Mouse (Mus musculus) gastrocnemius, postnatal 14 days (tissue): ENCODE results near the gene Nup133. TPM values are rescaled to one million over a fixed set of nuclear protein-coding genes. Genes with fewer than 3 reads are reported as not detected.
A peak's percentile ranks its signal among the peaks of the same experiment; 100 is the strongest.

ENCODE experiments used
- DNase-seq: peaks from one replicate; pipeline ENCODE4 v3.0.0; 2021; ENCODE audit warnings: mixed read lengths
- intact Hi-C: fragments of 180-260 bp; cut with DNase I; formaldehyde crosslinking; loops from one replicate; pipeline ENCODE4 v1.15.1; 2025; ENCODE audit warnings: low total_unique reads
- total RNA-seq, 2 experiments: library from RNA; stranded (reverse); gene quantifications; 2 replicates each; pipeline ENCODE4 v1.2.3; 2021

Gene Nup133
- total RNA-seq, 2 experiments from 2014 or later = 9.8 to 9.9 TPM

DNA sequence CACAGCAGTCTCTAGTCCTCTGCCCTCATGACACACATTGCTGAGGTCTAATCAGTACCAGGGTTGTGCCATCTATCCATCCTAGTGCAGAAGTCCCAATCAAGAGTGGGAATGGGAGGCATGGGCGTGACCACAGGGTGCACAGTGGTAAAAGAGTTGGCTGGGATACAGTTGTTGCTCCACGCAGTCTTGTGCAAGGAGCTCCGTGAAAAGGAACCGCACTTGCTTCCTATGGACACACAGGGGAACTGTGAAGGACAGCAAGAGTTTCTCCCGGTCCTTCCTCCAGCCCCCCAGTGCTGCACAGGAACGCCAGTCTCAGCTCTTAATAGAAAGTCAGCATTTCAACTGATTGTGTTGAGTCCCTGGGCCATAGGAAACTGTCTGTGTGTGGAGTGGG lies 10.4 kb upstream of the Nup133 start:
- intact Hi-C loops = no loop called here
- DNase-seq = no peak

DNA sequence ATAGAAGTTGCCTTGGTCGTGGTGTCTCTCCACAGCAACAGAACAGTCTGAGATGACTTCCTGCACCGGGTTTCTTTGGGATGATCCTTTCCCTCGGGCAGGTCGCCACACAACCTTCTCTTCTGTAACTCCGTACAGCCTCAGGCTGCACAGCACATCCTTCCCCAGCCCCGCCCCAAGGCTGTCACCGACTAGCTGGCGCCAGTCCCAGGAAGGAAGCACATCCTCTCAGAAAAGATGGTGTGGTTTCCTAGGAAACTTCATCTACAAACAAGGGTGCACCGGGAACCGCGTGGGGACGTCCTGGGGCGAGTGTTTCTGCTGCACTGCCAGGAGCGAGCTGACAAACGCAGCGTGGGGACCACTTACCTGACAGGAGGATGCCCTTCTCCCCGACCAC lies 9.1 kb upstream of the Nup133 start:
- peak; percentile 12 for DNase-seq
- intact Hi-C loops = no loop called here

DNA sequence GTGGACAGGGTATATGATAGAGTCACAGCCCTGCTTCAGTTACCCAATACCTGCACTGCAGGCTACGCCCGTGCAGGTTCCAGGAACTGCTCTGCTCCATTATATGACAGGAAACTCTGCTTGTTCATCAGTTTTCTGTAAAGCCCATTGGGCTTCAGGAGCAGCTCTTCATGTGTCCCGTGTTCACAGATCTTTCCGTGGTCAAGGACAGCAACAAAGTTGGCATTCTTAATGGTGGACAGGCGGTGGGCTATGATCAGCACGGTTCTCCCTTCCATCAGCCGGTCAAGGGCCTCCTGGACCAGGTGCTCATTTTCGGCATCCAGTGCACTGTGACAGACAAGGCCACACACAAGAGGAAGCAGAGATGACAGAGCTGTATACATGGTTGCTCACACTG lies 5.2 kb upstream of the Nup133 start:
- no peak for DNase-seq
- intact Hi-C loops = no loop called here

DNA sequence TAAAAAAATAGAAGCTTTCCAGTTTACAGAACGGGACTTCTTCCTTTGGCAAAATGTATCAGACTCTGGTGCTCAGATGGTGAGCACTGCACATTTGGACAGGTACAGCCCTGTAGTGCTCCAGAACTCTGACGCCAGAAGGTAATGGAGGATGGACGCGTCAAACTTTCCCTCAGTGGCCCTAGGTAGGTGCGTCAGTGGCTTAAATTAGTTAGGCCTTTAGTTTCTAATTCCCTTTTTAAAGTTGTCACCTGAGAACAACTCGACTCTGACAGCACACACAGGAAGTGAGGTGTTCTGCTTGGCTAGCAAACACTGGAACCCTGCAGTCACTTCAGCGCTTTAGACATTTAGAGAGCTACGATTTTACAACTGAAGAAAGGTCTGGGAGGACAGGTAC lies 4.6 kb upstream of the Nup133 start:
- intact Hi-C loops = no loop called here
- no peak for DNase-seq

DNA sequence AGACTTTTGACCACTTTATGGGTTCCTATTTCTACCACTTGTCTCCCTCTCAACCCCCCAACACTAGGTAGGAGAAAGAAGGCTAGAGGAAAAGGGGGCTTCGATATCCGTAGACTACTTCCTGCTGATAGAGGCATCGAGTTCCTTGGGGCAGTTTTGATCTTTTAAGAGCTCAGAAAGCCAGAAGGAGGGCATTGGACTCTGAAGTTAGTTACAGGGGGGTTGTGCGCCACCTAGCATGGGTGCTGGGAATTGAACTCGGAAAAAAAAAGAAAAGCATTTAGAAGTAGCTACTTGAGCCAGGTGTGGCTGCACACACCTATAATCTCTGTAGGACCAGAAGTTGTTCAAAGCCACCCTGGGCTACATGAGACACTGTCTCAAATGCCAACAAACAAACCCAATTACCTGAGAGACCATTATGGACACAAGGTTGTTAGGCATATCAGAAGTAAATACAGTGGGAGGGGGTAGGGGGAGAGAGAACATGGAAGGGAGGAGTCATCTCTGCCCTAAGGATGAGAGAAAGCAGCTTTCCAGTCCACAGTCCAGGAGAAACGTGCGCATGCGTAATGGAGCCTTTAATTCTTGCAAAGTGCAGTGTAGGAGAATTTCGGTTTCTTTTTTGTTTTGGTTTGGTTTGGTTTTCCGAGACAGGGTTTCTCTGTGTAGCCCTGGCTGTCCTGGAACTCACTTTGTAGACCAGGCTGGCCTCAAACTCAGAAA lies 1.2 kb upstream of the Nup133 start:
- intact Hi-C loops = no loop called here
- DNase-seq = peak; percentile 41

GRCm38 (mm10) chr8:123949686-123949986 lies 571 bp upstream of the Nup133 start:
- DNase-seq = no peak
- intact Hi-C loops = no loop called here

DNA sequence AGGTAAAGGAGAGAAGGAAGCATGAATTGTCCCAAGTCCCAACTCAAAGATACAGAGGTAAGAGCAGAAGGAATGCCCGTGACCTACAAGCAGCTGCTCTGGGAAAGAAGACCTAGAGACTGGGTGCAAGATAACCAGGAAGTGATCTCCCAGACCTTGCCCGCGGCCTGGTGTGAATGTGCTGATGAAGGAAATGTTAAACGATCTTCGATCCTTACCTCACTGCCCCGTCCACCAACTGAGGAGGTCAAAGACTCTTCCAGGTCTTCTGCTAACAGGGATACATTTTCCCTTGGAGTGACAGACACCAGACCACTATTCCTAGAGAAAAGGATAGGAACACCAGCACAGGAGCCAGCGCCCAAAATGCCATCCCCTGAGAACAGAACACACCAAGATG lies 20.0 kb downstream of the Nup133 start:
- intact Hi-C loops = no loop called here
- DNase-seq = no peak

- DNase-seq = peak; percentile 42
- intact Hi-C loops = no loop called here
Measured at GRCm38 (mm10) chr8:123925671-123926070, 23.4 kb downstream of the Nup133 start.

- DNase-seq = peak; percentile 79
- intact Hi-C loops = loop anchor here (5.0 kb wide), 1 partner anchor 428 kb away; no protein-coding TSS in a partner anchor
Measured at GRCm38 (mm10) chr8:123924719-123925118, 24.3 kb downstream of the Nup133 start.

DNA sequence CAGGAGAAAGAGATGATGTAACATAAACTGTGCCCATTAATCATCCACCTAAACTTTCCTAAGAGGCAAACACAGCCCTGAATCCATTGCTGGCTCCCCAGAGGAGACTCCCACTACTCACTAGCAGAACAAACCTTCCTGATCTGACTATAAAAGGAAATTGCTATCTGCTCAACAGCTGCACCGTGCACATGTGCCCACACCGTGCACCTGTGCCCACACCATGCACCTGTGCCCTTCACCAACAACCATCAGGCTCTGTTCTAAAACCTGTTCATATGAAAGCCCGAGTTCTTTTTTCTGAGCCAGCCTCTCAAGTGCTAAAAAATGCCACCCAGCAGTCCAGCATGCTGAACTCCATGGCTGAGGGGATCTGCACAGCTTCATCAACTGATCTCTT lies 34.4 kb downstream of the Nup133 start:
- no peak for DNase-seq
- intact Hi-C loops = no loop called here

DNA sequence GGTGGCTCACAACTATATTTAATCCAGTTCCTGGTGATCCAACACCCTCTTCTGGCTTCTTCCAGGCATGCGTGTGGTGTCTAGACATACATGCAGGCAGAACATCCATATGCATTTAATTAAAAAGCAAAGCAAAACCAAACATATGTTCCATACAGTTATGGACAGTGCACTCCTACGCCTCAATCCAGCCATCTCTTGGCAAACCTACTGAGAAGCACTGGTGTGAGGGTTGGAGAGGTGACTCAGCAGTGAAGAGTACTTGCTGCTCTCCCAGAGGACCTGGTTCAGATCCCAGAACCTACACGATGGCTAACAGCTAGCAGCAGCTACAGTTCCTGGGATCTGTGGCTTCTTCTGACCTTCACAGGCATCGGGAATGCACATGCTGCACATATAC lies 36.8 kb downstream of the Nup133 start:
- intact Hi-C loops = no loop called here

GRCm38 (mm10) chr8:123907604-123908003 lies 41.5 kb downstream of the Nup133 start:
- intact Hi-C loops = no loop called here
- DNase-seq = no peak

More for the DNA sequence above, 36.8 kb downstream of the Nup133 start:
- no peak for DNase-seq

- intact Hi-C loops = no loop called here
- DNase-seq = no peak
Measured at GRCm38 (mm10) chr8:123902653-123903052, 46.4 kb downstream of the Nup133 start.

DNA sequence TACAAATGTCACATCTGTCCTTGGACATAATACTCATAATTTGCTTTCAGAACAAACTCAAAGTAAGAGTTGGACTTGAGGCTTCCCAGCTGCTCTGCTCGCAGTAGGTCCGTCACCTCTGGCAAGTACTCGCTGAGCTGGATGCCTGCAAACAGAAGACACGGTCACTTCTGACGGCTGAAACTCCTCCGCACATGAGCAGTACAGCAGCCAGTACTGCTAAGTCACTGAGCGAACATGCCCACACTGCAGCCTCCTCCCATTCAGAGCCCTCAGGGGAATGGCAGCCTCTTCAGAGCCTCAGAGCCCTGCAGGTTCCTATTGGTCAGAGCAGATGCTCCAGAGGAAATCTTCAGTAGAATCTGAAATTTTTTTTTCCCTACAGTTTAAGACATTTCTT lies 49.7 kb downstream of the Nup133 start:
- intact Hi-C loops = no loop called here
- DNase-seq = no peak

GRCm38 (mm10) chr8:123898576-123898975 lies 50.5 kb downstream of the Nup133 start:
- no peak for DNase-seq
- intact Hi-C loops = no loop called here

DNA sequence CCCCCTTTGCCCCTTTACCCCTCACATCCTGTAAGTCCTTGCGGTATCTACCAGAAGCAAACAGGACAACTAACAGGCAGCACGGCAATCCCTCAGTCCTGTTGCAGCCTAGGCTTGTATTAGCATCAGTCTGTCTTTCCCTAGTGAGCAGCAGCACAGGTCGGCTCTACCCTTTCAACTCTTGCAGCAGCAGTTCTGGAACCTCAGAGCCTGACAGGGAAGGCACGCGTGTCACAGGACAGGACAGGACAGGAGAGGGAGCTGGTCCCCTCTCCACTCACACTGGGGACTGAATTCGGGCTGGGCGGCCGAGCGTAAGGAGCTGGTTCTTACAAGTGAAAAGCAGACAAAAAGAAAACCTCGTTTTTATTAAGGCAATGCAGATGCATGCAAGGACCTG lies 52.3 kb downstream of the Nup133 start:
- no peak for DNase-seq
- intact Hi-C loops = no loop called here

- intact Hi-C loops = no loop called here
Measured at GRCm38 (mm10) chr8:123896366-123896761, 52.7 kb downstream of the Nup133 start.

DNA sequence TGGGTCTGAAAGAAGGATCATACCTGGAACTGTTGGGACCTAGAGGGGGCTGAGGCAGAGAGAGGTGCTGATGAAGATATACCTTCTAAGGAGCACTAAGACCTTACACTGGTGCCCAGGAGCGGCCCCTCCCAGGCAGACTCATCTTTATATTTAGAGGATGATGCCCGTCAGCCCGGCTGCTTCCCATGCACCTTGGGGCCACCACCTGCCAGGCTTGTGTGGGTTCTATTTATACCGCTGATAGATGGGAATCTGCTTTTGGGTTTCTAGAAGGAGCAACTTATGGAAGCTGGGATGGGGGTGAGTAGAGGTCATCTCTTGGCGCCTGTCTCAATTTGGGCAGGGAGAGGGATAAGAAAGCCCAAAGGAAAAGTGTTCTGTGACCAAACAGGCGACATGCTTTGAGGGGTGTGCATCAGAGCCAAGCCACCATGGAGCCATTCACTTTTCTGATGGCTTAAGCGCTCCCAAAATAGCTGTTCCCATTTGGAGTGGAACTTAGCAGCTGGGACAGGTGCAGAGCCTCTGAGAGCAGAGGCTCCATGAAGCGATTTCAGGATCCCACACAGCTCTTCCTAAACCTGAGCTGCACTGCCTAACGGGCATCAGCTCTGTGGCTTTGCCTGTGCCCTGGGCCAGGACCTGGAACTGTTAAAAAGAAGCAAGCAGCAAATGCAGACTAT lies 53.2 kb downstream of the Nup133 start:
- intact Hi-C loops = no loop called here
- peak; percentile 68 for DNase-seq

More at GRCm38 (mm10) chr8:123896366-123896761, 52.7 kb downstream of the Nup133 start:
- no peak for DNase-seq

GRCm38 (mm10) chr8:123895230-123895629 lies 53.8 kb downstream of the Nup133 start:
- intact Hi-C loops = no loop called here
- DNase-seq = peak; percentile 67

DNA sequence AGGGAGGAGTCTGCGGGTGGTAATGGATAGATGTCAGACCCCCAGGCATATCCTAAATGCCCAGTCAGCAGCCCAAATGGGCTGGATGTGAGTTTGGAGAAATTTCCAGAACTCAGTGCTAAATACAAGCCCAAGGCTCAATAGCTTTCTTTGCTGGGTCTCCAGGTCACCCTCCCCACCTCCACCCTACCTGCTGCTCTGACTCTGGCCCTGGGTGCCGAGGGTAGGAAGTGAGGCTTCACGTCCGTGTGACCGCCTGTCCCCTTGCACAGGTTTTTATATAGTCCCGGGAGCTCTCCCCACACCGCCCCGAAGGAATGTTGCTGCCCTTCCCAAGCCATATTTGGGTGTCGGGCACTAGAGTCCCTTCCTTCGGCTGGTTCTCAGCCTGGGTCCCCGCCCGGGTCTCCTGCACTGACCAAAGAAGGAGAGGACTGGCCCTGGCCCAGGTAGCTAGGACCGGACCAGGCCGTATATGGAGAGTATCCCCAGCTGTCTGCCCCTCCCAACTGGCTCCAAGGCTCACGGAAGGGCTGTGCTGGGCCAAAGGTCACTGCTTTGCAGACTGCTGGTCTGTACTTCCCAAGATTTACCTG lies 54.5 kb downstream of the Nup133 start, which contains the start of gene Acta1:
TSS of gene Acta1 (minus strand) at position 250 of the 596 bp plus-strand sequence.
- intact Hi-C loops = no loop called here
- DNase-seq = peak; percentile 89

GRCm38 (mm10) chr8:123893413-123893812 lies 55.7 kb downstream of the Nup133 start:
- DNase-seq = peak; percentile 38
- intact Hi-C loops = no loop called here
